Mouse (Mus musculus) MEL (cell line): ENCODE data around the gene Klf15. TPM values are rescaled to one million over a fixed set of nuclear protein-coding genes. Genes with fewer than 3 reads are reported as not detected.

ENCODE experiments used
- DNase-seq: peaks from one replicate; pipeline ENCODE4 v3.0.0; 2011; ENCODE audit warnings: low read depth, low spot score
- H3K27ac ChIP-seq: 2 replicates; pipeline ENCODE4 v1.5.1; 2012; ENCODE audit warnings: low read depth, mild to moderate bottlenecking, control low read depth, low read length, moderate library complexity; ENCODE audit not compliant: control insufficient read depth
- H3K27me3 ChIP-seq, 2 experiments: fragments of 150-350 bp in 1 of 2; sonication (generic) in 1 of 2; 2 replicates each; pipeline ENCODE4 v1.6.1; 2012; ENCODE audit warnings: low read length in 2 of 2, mild to moderate bottlenecking in 2 of 2, improper control_type of control experiment in 1 of 2, moderate library complexity in 1 of 2; ENCODE audit not compliant: insufficient read depth in 2 of 2, control insufficient read depth in 1 of 2
- H3K36me3 ChIP-seq, 2 experiments: 2 replicates each; pipeline ENCODE4 v1.6.1; 2012 to 2014; ENCODE audit warnings: low read length in 2 of 2, improper control_type of control experiment in 1 of 2, inconsistent platforms in 1 of 2, mild to moderate bottlenecking in 1 of 2; ENCODE audit not compliant: insufficient read depth in 2 of 2, control insufficient read depth in 1 of 2
- H3K4me1 ChIP-seq, 2 experiments: fragments of 150-350 bp in 1 of 2; sonication (generic) in 1 of 2; 2 replicates each; pipeline ENCODE4 v1.6.1; 2012; ENCODE audit warnings: low read length in 2 of 2, improper control_type of control experiment in 1 of 2, mild to moderate bottlenecking in 1 of 2; ENCODE audit not compliant: insufficient read depth in 2 of 2, control insufficient read depth in 1 of 2
- H3K4me3 ChIP-seq, 2 experiments: fragments of 150-350 bp in 1 of 2; sonication (generic) in 1 of 2; 2 replicates each; pipeline ENCODE4 v1.5.1; 2012; ENCODE audit warnings: low read depth in 2 of 2, low read length in 2 of 2, mild to moderate bottlenecking in 2 of 2, moderate library complexity in 2 of 2, control low read depth in 1 of 2, improper control_type of control experiment in 1 of 2; ENCODE audit not compliant: control insufficient read depth in 1 of 2, insufficient read depth in 1 of 2
- H3K79me2 ChIP-seq: 2 replicates; pipeline ENCODE4 v1.6.1; 2012; ENCODE audit warnings: mild to moderate bottlenecking, low read length, moderate library complexity; ENCODE audit not compliant: control insufficient read depth, poor library complexity, insufficient read depth
- H3K9ac ChIP-seq: 2 replicates; pipeline ENCODE4 v1.6.1; 2012; ENCODE audit warnings: low read depth, mild to moderate bottlenecking, control low read depth, low read length, moderate library complexity; ENCODE audit not compliant: control insufficient read depth, poor library complexity, severe bottlenecking
- H3K9me3 ChIP-seq: fragments of 150-350 bp; sonication (generic); replicated peaks from 2 replicates; pipeline ENCODE4 v1.6.1; 2012; ENCODE audit warnings: mild to moderate bottlenecking, low read length, improper control_type of control experiment, moderate library complexity; ENCODE audit not compliant: insufficient read depth
- BHLHE40 ChIP-seq: IDR thresholded peaks from 2 replicates; pipeline ENCODE4 v1.6.1; 2012; ENCODE audit warnings: low read depth, mild to moderate bottlenecking, inconsistent platforms, low read length, improper control_type of control experiment, borderline replicate concordance
- CHD1 ChIP-seq: IDR thresholded peaks from 2 replicates; pipeline ENCODE4 v1.6.1; 2012; ENCODE audit warnings: low read depth, mild to moderate bottlenecking, inconsistent platforms, low read length, improper control_type of control experiment
- CHD2 ChIP-seq: IDR thresholded peaks from 2 replicates; pipeline ENCODE4 v1.6.1; 2011; ENCODE audit warnings: low read length, improper control_type of control experiment
- CTCF ChIP-seq, 3 experiments: IDR thresholded peaks in 2 of 3; conservative IDR thresholded peaks in 1 of 3; 2 replicates each; pipeline ENCODE4 v1.5.1; 2011 to 2012; ENCODE audit warnings: low read length in 3 of 3, low read depth in 2 of 3, mild to moderate bottlenecking in 2 of 3, improper control_type of control experiment in 1 of 3, inconsistent platforms in 1 of 3, mixed read lengths in 1 of 3, moderate library complexity in 1 of 3; ENCODE audit not compliant: control insufficient read depth in 1 of 3, insufficient read depth in 1 of 3, poor library complexity in 1 of 3, severe bottlenecking in 1 of 3
- E2F4 ChIP-seq: IDR thresholded peaks from 2 replicates; pipeline ENCODE4 v1.6.1; 2011; ENCODE audit warnings: low read depth, low read length, improper control_type of control experiment, borderline replicate concordance
- EP300 ChIP-seq, 2 experiments: IDR thresholded peaks; 2 replicates each; pipeline ENCODE4 v1.6.1; 2011; ENCODE audit warnings: improper control_type of control experiment in 2 of 2, low read length in 2 of 2, low read depth in 1 of 2, mild to moderate bottlenecking in 1 of 2
- ETS1 ChIP-seq: IDR thresholded peaks from 2 replicates; pipeline ENCODE4 v1.6.1; 2012; ENCODE audit warnings: low read depth, mild to moderate bottlenecking, inconsistent platforms, low read length, improper control_type of control experiment, moderate library complexity
- GABPA ChIP-seq: IDR thresholded peaks from 2 replicates; pipeline ENCODE4 v1.6.1; 2012; ENCODE audit warnings: low read depth, mild to moderate bottlenecking, inconsistent platforms, low read length, improper control_type of control experiment, moderate library complexity
- GATA1 ChIP-seq: IDR thresholded peaks from 2 replicates; pipeline ENCODE4 v1.6.1; 2011; ENCODE audit warnings: low read depth, low read length, improper control_type of control experiment
- JUND ChIP-seq: IDR thresholded peaks from 2 replicates; pipeline ENCODE4 v1.6.1; 2011; ENCODE audit warnings: low read depth, mild to moderate bottlenecking, improper control_type of control experiment, low read length
- KAT2A ChIP-seq: conservative IDR thresholded peaks from 2 replicates; pipeline ENCODE4 v1.6.1; 2012; ENCODE audit warnings: low read depth, low read length, improper control_type of control experiment, inconsistent platforms
- MAFK ChIP-seq: IDR thresholded peaks from 2 replicates; pipeline ENCODE4 v1.6.1; 2011; ENCODE audit warnings: low read depth, mild to moderate bottlenecking, low read length, improper control_type of control experiment, borderline replicate concordance
- MAX ChIP-seq: IDR thresholded peaks from 2 replicates; pipeline ENCODE4 v1.6.1; 2011; ENCODE audit warnings: low read length, improper control_type of control experiment
- MEF2A ChIP-seq: IDR thresholded peaks from 2 replicates; pipeline ENCODE4 v1.6.1; 2014; ENCODE audit warnings: low read depth, mild to moderate bottlenecking, inconsistent platforms, low read length, improper control_type of control experiment; ENCODE audit not compliant: poor library complexity, insufficient replicate concordance, severe bottlenecking; ENCODE audit errors: extremely low read depth
- NELFE ChIP-seq: IDR thresholded peaks from 2 replicates; pipeline ENCODE4 v1.6.1; 2011; ENCODE audit warnings: low read depth, low read length, improper control_type of control experiment
- NRF1 ChIP-seq: IDR thresholded peaks from 2 replicates; pipeline ENCODE4 v1.6.1; 2014; ENCODE audit warnings: low read depth, mild to moderate bottlenecking, inconsistent platforms, low read length, improper control_type of control experiment, moderate library complexity; ENCODE audit not compliant: poor library complexity, insufficient read depth, severe bottlenecking
- POLR2AphosphoS2 ChIP-seq: IDR thresholded peaks from 2 replicates; pipeline ENCODE4 v1.6.1; 2011; ENCODE audit warnings: low read length, improper control_type of control experiment
- RCOR1 ChIP-seq: IDR thresholded peaks from 2 replicates; pipeline ENCODE4 v1.6.1; 2012; ENCODE audit warnings: low read depth, mild to moderate bottlenecking, inconsistent platforms, low read length, improper control_type of control experiment
- TAL1 ChIP-seq: IDR thresholded peaks from 2 replicates; pipeline ENCODE4 v1.6.1; 2012; ENCODE audit warnings: mild to moderate bottlenecking, inconsistent platforms, low read length, moderate library complexity, mixed read lengths
- TBP ChIP-seq: IDR thresholded peaks from 2 replicates; pipeline ENCODE4 v1.8.0; 2011; ENCODE audit warnings: low read depth, low read length, improper control_type of control experiment
- USF2 ChIP-seq, 2 experiments: IDR thresholded peaks; 2 replicates each; pipeline ENCODE4 v1.6.1; 2011 to 2012; ENCODE audit warnings: improper control_type of control experiment in 2 of 2, low read length in 2 of 2, borderline replicate concordance in 1 of 2, inconsistent platforms in 1 of 2, low read depth in 1 of 2, mild to moderate bottlenecking in 1 of 2; ENCODE audit not compliant: insufficient read depth in 1 of 2
- ZC3H11A ChIP-seq: IDR thresholded peaks from 2 replicates; pipeline ENCODE4 v1.6.1; 2012; ENCODE audit warnings: low read depth, mild to moderate bottlenecking, inconsistent platforms, low read length, improper control_type of control experiment
- ZKSCAN1 ChIP-seq: IDR thresholded peaks from 2 replicates; pipeline ENCODE4 v1.6.1; 2012; ENCODE audit warnings: low read depth, mild to moderate bottlenecking, inconsistent platforms, low read length, improper control_type of control experiment, moderate library complexity
- ZMIZ1 ChIP-seq: IDR thresholded peaks from 2 replicates; pipeline ENCODE4 v1.6.1; 2012; ENCODE audit warnings: low read depth, mild to moderate bottlenecking, inconsistent platforms, low read length, improper control_type of control experiment, moderate library complexity
- polyA plus RNA-seq, 2 experiments: library from polyadenylated mRNA; stranded (reverse) in 1 of 2; unstranded in 1 of 2; fragments of >175 nt in 1 of 2; fragments of >200 nt in 1 of 2; gene quantifications; 2 replicates each; pipeline versions ENCODE4 v1.2.1 to v1.2.4; 2012; ENCODE audit warnings: low replicate concordance in 2 of 2, low read depth in 1 of 2; ENCODE audit not compliant: insufficient read length in 2 of 2, insufficient read depth in 1 of 2, missing spikeins in 1 of 2
- total RNA-seq: library from RNA; depleted of rRNA; stranded (reverse); fragments of 300-350 nt; gene quantifications from 2 replicates; pipeline ENCODE4 v1.2.3, GENCODE M21; 2012

The Klf15 gene
- total and polyA plus RNA-seq, 3 experiments = not detected

GRCm38 (mm10) chr6:90425361-90425760 lies 37.0 kb upstream of the Klf15 start:
- no peak for TF ChIP-seq ZC3H11A
- TF ChIP-seq ETS1 = no peak
- no peak for TF ChIP-seq ZMIZ1
- no peak for TF ChIP-seq GATA1
- no peak for TF ChIP-seq E2F4
- no peak for TF ChIP-seq GABPA
- TF ChIP-seq BHLHE40 = no peak
- no peak for TF ChIP-seq POLR2AphosphoS2
- TF ChIP-seq CTCF (IDR thresholded peaks at IDR 0.05 in 2 of 3, conservative IDR thresholded peaks at IDR 0.05 in 1 of 3; ENCODE audit: control insufficient read depth in 1 of 3, insufficient read depth in 1 of 3, low read depth in 2 of 3, low read length in 3 of 3, poor library complexity in 1 of 3, severe bottlenecking in 1 of 3) = no peak
- no peak for TF ChIP-seq USF2 (IDR thresholded peaks at IDR 0.05; ENCODE audit: borderline replicate concordance in 1 of 2, insufficient read depth in 1 of 2, low read depth in 1 of 2, low read length in 2 of 2)
- no peak for TF ChIP-seq JUND
- no peak for TF ChIP-seq ZKSCAN1
- TF ChIP-seq TBP = no peak
- no peak for TF ChIP-seq NELFE
- TF ChIP-seq RCOR1 = no peak
- no peak for TF ChIP-seq MEF2A
- TF ChIP-seq KAT2A = no peak
- TF ChIP-seq CHD2 = no peak
- no peak for TF ChIP-seq MAX
- Histone ChIP-seq H3K4me3 (no peak overlapping the region), H3K9ac (no peak overlapping the region), H3K27ac (no peak overlapping the region), H3K27me3 (no peaks in the 10 kb centered on the region), H3K9me3 (no peaks in the 10 kb centered on the region), H3K79me2 (no peaks in the 10 kb centered on the region), H3K36me3 (no peaks in the 10 kb centered on the region), H3K4me1 (0 out of 4 replicates have a peak, but pooled peaks cover 0 to 2% of the 10 kb centered on the region in 2 experiments)
- no peak for DNase-seq

GRCm38 (mm10) chr6:90426003-90426402 lies 36.4 kb upstream of the Klf15 start:
- Histone ChIP-seq H3K9me3 (no peaks in the 10 kb centered on the region), H3K4me1 (0 out of 4 replicates have a peak, but pooled peaks cover 0 to 2% of the 10 kb centered on the region in 2 experiments)
- no peak for DNase-seq
- no peak for TF ChIP-seq USF2 (IDR thresholded peaks at IDR 0.05; ENCODE audit: borderline replicate concordance in 1 of 2, insufficient read depth in 1 of 2, low read depth in 1 of 2, low read length in 2 of 2)
- TF ChIP-seq NRF1 = no peak
- TF ChIP-seq CHD1 = no peak
- TF ChIP-seq ETS1 = no peak
- no peak for TF ChIP-seq TAL1
- no peak for TF ChIP-seq EP300 (IDR thresholded peaks at IDR 0.05; ENCODE audit: low read depth in 1 of 2, low read length in 2 of 2)
- TF ChIP-seq MAFK = no peak
- TF ChIP-seq, all 39 proteins: peak for 0
- no peak overlapping the region for H3K27ac ChIP-seq
- no peak overlapping the region for H3K9ac ChIP-seq
- no peaks in the 10 kb centered on the region for H3K36me3 ChIP-seq
- H3K79me2 ChIP-seq = no peaks in the 10 kb centered on the region
- no peaks in the 10 kb centered on the region for H3K27me3 ChIP-seq
- no peak overlapping the region for H3K4me3 ChIP-seq
